Mouse (Mus musculus): ENCODE measurements around the gene Pde4a.

DNA sequence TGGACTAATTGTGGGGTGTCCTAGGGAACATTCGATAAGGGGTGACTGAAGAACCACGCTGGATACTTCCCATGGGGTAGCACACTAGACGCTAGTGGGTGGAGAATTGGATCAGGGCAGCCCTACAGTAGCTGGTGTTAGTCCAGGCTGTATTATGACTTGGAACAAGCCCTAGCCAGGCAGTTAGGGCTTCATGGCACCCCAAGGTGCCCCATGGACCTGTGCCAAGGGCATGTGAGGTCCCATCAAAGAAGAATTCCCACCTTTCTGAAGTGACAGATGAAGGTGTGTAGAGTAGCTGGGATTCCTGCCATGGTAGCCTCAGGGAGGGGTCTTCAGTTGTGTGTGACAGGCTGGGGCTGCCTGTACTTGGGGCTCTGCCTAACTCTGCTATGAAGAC is 1.0 kb downstream of the Pde4a start:
- TF ChIP-seq CTCF (IDR thresholded peaks at IDR 0.05; ENCODE audit: control insufficient read depth, insufficient read depth, insufficient read length) (no peak), USF1 (IDR thresholded peaks at IDR 0.05; ENCODE audit: low read depth) (no peak)

Data from C2C12 (cell line).